Mouse (Mus musculus) embryonic fibroblast, embryonic 13.5 days (primary cell): ENCODE measurements at regions not wholly inside any gene's neighbourhood (a gene's known extent, or its start where the extent isn't known, plus 50 kb on each side); places are given as distances from the start of the nearest gene placed in this dataset.
A peak's percentile ranks its signal among the peaks of the same experiment; 100 is the strongest.

Experiments used
- H3K27ac ChIP-seq: 2 replicates; pipeline ENCODE4 v1.5.1; 2012; ENCODE audit warnings: low read length, control low read depth, inconsistent platforms; ENCODE audit not compliant: insufficient read depth
- H3K4me1 ChIP-seq: 2 replicates; pipeline ENCODE4 v1.6.1; 2011; ENCODE audit warnings: low read length; ENCODE audit not compliant: control insufficient read depth, insufficient read depth
- H3K4me3 ChIP-seq: 2 replicates; pipeline ENCODE4 v1.5.1; 2011; ENCODE audit warnings: mild to moderate bottlenecking, control low read depth, low read length; ENCODE audit not compliant: insufficient read depth
- CTCF ChIP-seq: IDR thresholded peaks from 2 replicates; pipeline ENCODE4 v1.5.1; 2011; ENCODE audit warnings: mild to moderate bottlenecking, control low read depth, low read length, moderate library complexity, borderline replicate concordance; ENCODE audit not compliant: insufficient read depth
- POLR2A ChIP-seq: IDR thresholded peaks from 2 replicates; pipeline ENCODE4 v1.6.1; 2011; ENCODE audit warnings: low read depth, mild to moderate bottlenecking, control low read depth, low read length, moderate library complexity

GRCm38 (mm10) chr10:37720748-37721147 lies 582.0 kb upstream of the Marcks start:
- H3K4me3 ChIP-seq = no peak overlapping the region
- H3K4me1 ChIP-seq = peaks cover 3% of the 10 kb centered on the region; the same call in 1 of the 2 replicates
- TF ChIP-seq POLR2A (no peak), CTCF (no peak)
- H3K27ac ChIP-seq = no peak overlapping the region

GRCm38 (mm10) chr10:37716946-37717345 lies 578.2 kb upstream of the Marcks start:
- TF ChIP-seq CTCF = no peak
- TF ChIP-seq POLR2A = no peak
- peak overlapping the region; percentile 99 for H3K27ac ChIP-seq
- peaks cover 3% of the 10 kb centered on the region; the same call in 1 of the 2 replicates for H3K4me1 ChIP-seq
- no peak overlapping the region for H3K4me3 ChIP-seq

GRCm38 (mm10) chr10:37711459-37711858 lies 572.7 kb upstream of the Marcks start:
- no peak overlapping the region for H3K27ac ChIP-seq
- H3K4me3 ChIP-seq = no peak overlapping the region
- TF ChIP-seq CTCF (no peak), POLR2A (no peak)
- H3K4me1 ChIP-seq = no peaks in the 10 kb centered on the region

- TF ChIP-seq CTCF (no peak), POLR2A (no peak)
- Histone ChIP-seq H3K4me1 (no peaks in the 10 kb centered on the region), H3K4me3 (no peak overlapping the region), H3K27ac (no peak overlapping the region)
Observed at GRCm38 (mm10) chr10:37694041-37694690, 555.4 kb upstream of the Marcks start.

GRCm38 (mm10) chr10:37692851-37693250 lies 554.1 kb upstream of the Marcks start:
- Histone ChIP-seq H3K27ac (peak overlapping the region; percentile 52), H3K4me1 (no peaks in the 10 kb centered on the region), H3K4me3 (no peak overlapping the region)
- no peak for TF ChIP-seq CTCF
- no peak for TF ChIP-seq POLR2A

- H3K27ac ChIP-seq = no peak overlapping the region
- no peak overlapping the region for H3K4me3 ChIP-seq
- TF ChIP-seq CTCF (no peak), POLR2A (no peak)
- H3K4me1 ChIP-seq = no peaks in the 10 kb centered on the region
Observed at GRCm38 (mm10) chr10:37691939-37692338, 553.2 kb upstream of the Marcks start.

- Histone ChIP-seq H3K27ac (no peak overlapping the region), H3K4me3 (no peak overlapping the region)
- no peak for TF ChIP-seq POLR2A
- TF ChIP-seq CTCF = no peak
Observed at GRCm38 (mm10) chr10:37683101-37683500, 544.4 kb upstream of the Marcks start.

GRCm38 (mm10) chr10:37680601-37681000 lies 541.9 kb upstream of the Marcks start:
- Histone ChIP-seq H3K4me1 (no peaks in the 10 kb centered on the region), H3K27ac (no peak overlapping the region), H3K4me3 (no peak overlapping the region)
- no peak for TF ChIP-seq POLR2A
- TF ChIP-seq CTCF = no peak

More at GRCm38 (mm10) chr10:37683101-37683500, 544.4 kb upstream of the Marcks start:
- no peaks in the 10 kb centered on the region for H3K4me1 ChIP-seq

GRCm38 (mm10) chr10:37677826-37678225 lies 539.1 kb upstream of the Marcks start:
- TF ChIP-seq CTCF (no peak), POLR2A (no peak)

GRCm38 (mm10) chr10:37668827-37669226 lies 530.1 kb upstream of the Marcks start:
- Histone ChIP-seq H3K27ac (no peak overlapping the region), H3K4me1 (no peaks in the 10 kb centered on the region), H3K4me3 (no peak overlapping the region)
- no peak for TF ChIP-seq POLR2A
- TF ChIP-seq CTCF = no peak

More at GRCm38 (mm10) chr10:37677826-37678225, 539.1 kb upstream of the Marcks start:
- no peaks in the 10 kb centered on the region for H3K4me1 ChIP-seq
- H3K4me3 ChIP-seq = no peak overlapping the region
- H3K27ac ChIP-seq = no peak overlapping the region
